Mouse (Mus musculus): ENCODE results near the gene Egfl7. TPM values are rescaled to one million over a fixed set of nuclear protein-coding genes. Genes with fewer than 3 reads are reported as not detected.

Gene Egfl7
- polyA plus RNA-seq, 1 experiment from 2014 or later: 78.9 TPM

GRCm38 (mm10) chr2:26595725-26596435 lies 16.1 kb downstream of the Egfl7 start:
- Histone ChIP-seq H3K4me3 (no peak overlapping the region), H3K9ac (no peak overlapping the region), H3K4me2 (no peak overlapping the region), H3K9me3 (no peaks in the 10 kb centered on the region), H3K36me3 (no peaks in the 10 kb centered on the region), H3K27ac (no peak overlapping the region), H3K4me1 (replicated peaks) (no peaks in the 10 kb centered on the region), H3K27me3 (no peaks in the 10 kb centered on the region)
- no peak for ATAC-seq (ENCODE audit: low FRiP score)
- WGBS: 92% methylated on average over 11 of the region's 11 CpGs

DNA sequence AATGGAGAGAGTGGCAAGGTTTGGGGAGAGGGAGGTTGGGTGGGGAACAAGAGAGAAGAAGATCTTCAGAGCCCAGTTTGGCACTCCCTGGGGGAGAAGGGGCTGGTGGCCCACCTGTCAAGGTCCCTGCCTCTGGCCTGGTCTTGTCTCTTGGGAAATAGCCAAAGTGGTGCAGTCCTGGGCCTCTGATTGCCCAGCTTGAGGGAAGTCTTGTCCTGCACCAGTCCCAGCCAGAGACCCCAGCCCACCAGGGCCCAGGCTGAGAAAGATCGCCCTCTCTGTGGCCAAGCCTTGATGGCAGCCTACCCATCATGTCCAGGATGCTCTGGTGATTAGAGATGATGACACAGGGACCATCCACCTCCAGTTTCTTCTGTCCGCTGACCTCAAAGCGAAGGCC lies 17.1 kb downstream of the Egfl7 start:
- ATAC-seq (ENCODE audit: low FRiP score): no peak
- WGBS: 95% methylated on average over 3 of the region's 3 CpGs
- H3K9ac ChIP-seq: no peak overlapping the region

GRCm38 (mm10) chr2:26597810-26598209 lies 18.0 kb downstream of the Egfl7 start:
- H3K9me3 ChIP-seq: no peaks in the 10 kb centered on the region
- H3K27me3 ChIP-seq: peaks cover 15% of the 10 kb centered on the region
- H3K36me3 ChIP-seq: no peaks in the 10 kb centered on the region
- H3K4me2 ChIP-seq: no peak overlapping the region
- ATAC-seq (ENCODE audit: low FRiP score): no peak
- no peak overlapping the region for H3K4me3 ChIP-seq
- H3K4me1 ChIP-seq (replicated peaks): no peaks in the 10 kb centered on the region
- H3K9ac ChIP-seq: no peak overlapping the region
- no peak overlapping the region for H3K27ac ChIP-seq
- WGBS: 86% methylated on average over 2 of the region's 2 CpGs

More for the DNA sequence above, 17.1 kb downstream of the Egfl7 start:
- Histone ChIP-seq H3K27ac (no peak overlapping the region), H3K36me3 (no peaks in the 10 kb centered on the region), H3K4me1 (replicated peaks) (no peaks in the 10 kb centered on the region), H3K27me3 (peaks cover 6% of the 10 kb centered on the region), H3K4me2 (no peak overlapping the region), H3K4me3 (no peak overlapping the region), H3K9me3 (no peaks in the 10 kb centered on the region)

- ATAC-seq (ENCODE audit: low FRiP score): no peak
- Histone ChIP-seq H3K4me2 (no peak overlapping the region), H3K27me3 (peaks cover 22% of the 10 kb centered on the region), H3K4me1 (replicated peaks) (peaks cover 3% of the 10 kb centered on the region), H3K9ac (no peak overlapping the region), H3K36me3 (no peaks in the 10 kb centered on the region), H3K9me3 (no peaks in the 10 kb centered on the region), H3K27ac (no peak overlapping the region), H3K4me3 (no peak overlapping the region)
- WGBS: 92% methylated on average over 3 of the region's 3 CpGs
Observed at GRCm38 (mm10) chr2:26598462-26598861, 18.6 kb downstream of the Egfl7 start.

GRCm38 (mm10) chr2:26599965-26600364 lies 20.2 kb downstream of the Egfl7 start:
- ATAC-seq (ENCODE audit: low FRiP score): no peak
- Histone ChIP-seq H3K9ac (no peak overlapping the region), H3K4me1 (replicated peaks) (peaks cover 15% of the 10 kb centered on the region), H3K4me3 (no peak overlapping the region), H3K9me3 (no peaks in the 10 kb centered on the region), H3K27me3 (peaks cover 36% of the 10 kb centered on the region), H3K4me2 (no peak overlapping the region), H3K36me3 (no peaks in the 10 kb centered on the region), H3K27ac (no peak overlapping the region)
- WGBS: 86% methylated on average over 4 of the region's 4 CpGs

GRCm38 (mm10) chr2:26600664-26601063 lies 20.9 kb downstream of the Egfl7 start:
- Histone ChIP-seq H3K9ac (no peak overlapping the region), H3K9me3 (no peaks in the 10 kb centered on the region), H3K27me3 (peaks cover 41% of the 10 kb centered on the region), H3K36me3 (no peaks in the 10 kb centered on the region), H3K27ac (no peak overlapping the region), H3K4me3 (no peak overlapping the region), H3K4me2 (no peak overlapping the region), H3K4me1 (replicated peaks) (peaks cover 15% of the 10 kb centered on the region)
- WGBS: 95% methylated on average over 2 of the region's 2 CpGs
- no peak for ATAC-seq (ENCODE audit: low FRiP score)

DNA sequence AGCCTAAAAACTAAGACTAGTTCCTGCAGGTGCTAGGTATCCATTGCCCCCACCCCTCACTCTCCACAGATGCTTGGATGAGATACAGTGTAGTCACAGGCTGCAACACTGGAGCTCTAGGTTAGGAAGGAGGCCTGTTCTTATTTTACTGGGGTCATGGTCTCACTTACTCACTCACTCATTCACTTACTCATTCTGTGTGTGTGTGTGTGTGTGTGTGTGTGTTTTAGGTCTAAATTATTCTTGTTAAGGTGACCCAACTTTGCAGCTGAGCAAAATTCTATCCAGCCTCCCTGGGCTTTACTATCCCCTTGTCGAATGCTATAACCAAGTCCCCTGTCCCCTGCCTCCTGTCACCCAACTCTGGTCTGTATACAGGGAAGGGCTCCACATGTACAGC lies 21.8 kb downstream of the Egfl7 start:
- no peak for ATAC-seq (ENCODE audit: low FRiP score)
- Histone ChIP-seq H3K36me3 (no peaks in the 10 kb centered on the region), H3K4me1 (replicated peaks) (peaks cover 19% of the 10 kb centered on the region), H3K9me3 (no peaks in the 10 kb centered on the region), H3K9ac (no peak overlapping the region), H3K4me3 (no peak overlapping the region), H3K27me3 (peaks cover 49% of the 10 kb centered on the region), H3K4me2 (no peak overlapping the region), H3K27ac (no peak overlapping the region)
- 79% methylated on average over 1 of the region's 1 CpGs for WGBS

GRCm38 (mm10) chr2:26602631-26603030 lies 22.8 kb downstream of the Egfl7 start:
- no peak overlapping the region for H3K4me2 ChIP-seq
- no peak for ATAC-seq (ENCODE audit: low FRiP score)

GRCm38 (mm10) chr2:26603159-26603558 lies 23.3 kb downstream of the Egfl7 start:
- Histone ChIP-seq H3K9me3 (no peaks in the 10 kb centered on the region), H3K4me1 (replicated peaks) (peaks cover 27% of the 10 kb centered on the region), H3K4me3 (peak overlapping the region; percentile 54), H3K27me3 (peaks cover 59% of the 10 kb centered on the region), H3K36me3 (no peaks in the 10 kb centered on the region), H3K27ac (no peak overlapping the region), H3K9ac (peak overlapping the region; percentile 71; the same call in 1 of the 2 replicates), H3K4me2 (peak overlapping the region; percentile 73)
- 23% methylated on average over 6 of the region's 6 CpGs for WGBS
- no peak for ATAC-seq (ENCODE audit: low FRiP score)

More at GRCm38 (mm10) chr2:26602631-26603030, 22.8 kb downstream of the Egfl7 start:
- Histone ChIP-seq H3K9me3 (no peaks in the 10 kb centered on the region), H3K36me3 (no peaks in the 10 kb centered on the region), H3K4me1 (replicated peaks) (peaks cover 27% of the 10 kb centered on the region), H3K27ac (no peak overlapping the region), H3K27me3 (peaks cover 57% of the 10 kb centered on the region), H3K9ac (no peak overlapping the region), H3K4me3 (0 out of 2 replicates have a peak overlapping the region, but pooled peaks have one; percentile 54)
- 80% methylated on average over 5 of the region's 5 CpGs for WGBS

DNA sequence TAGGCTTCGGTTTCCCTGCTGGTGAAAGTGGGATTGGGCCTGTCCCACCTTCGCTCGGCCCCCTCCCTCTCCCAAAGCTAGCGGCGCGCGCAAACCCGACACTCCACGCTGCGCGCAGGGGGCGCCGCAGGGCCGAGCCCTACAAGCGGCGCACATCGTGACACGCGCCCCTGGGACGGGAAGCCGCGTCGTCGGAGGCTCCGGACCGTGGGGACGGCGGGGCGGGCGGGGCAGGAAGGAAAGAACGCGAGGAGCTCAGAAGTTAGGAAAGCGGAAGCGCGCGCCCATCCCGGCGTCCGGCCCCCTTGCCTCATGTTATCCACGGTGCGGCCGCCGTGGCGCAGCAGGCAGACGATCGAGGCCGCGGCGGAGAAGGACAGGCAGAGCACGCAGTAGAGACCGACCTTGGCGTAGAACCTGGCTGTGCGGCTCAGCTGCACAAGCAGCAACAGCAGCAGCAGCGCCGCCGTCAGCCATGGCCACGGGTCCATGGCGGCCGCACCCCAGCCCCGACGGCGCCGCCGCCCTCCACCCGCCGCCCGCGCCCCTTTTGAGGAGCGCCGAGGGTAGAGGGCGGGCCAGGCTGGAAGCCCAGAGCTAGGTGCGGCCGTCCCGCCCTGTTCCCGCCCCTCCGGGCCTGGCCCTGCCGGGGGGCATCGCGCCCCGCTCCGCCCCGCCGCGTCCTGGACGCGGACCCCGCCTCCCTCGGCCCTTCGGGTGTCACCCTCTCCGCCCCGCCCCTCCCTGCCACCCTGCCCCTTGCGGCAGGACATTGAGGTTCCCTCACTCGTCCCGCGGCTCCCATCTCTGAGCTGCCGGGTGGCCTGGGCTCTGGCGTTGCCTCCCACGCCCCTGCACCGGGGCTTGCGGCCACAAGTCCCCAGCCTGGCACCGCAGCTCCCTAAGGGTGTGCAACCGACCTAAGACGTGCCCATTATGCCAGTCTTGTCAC lies 24.2 kb downstream of the Egfl7 start, which contains the start of gene Agpat2:
Gene Agpat2, minus strand, starts transcription at position 698 of the 952 bp plus-strand sequence.
- H3K27me3 ChIP-seq: peaks cover 59% of the 10 kb centered on the region
- H3K4me2 ChIP-seq: peak within 1 kb of the TSS; percentile 73
- no peaks in the 10 kb centered on the region for H3K36me3 ChIP-seq
- H3K27ac ChIP-seq: no peak within 1 kb of the TSS
- H3K9me3 ChIP-seq: no peaks in the 10 kb centered on the region
- peak; percentile 63 for ATAC-seq (ENCODE audit: low FRiP score)
- peaks cover 27% of the 10 kb centered on the region for H3K4me1 ChIP-seq (replicated peaks)
- WGBS: under 1% methylated on average over 76 of the region's 103 CpGs
- peak within 1 kb of the TSS; percentile 71 for H3K9ac ChIP-seq
- peak within 1 kb of the TSS; percentile 54 for H3K4me3 ChIP-seq

- no peak for ATAC-seq (ENCODE audit: low FRiP score)
- Histone ChIP-seq H3K9ac (no peak overlapping the region), H3K4me3 (no peak overlapping the region), H3K9me3 (no peaks in the 10 kb centered on the region), H3K4me1 (replicated peaks) (peaks cover 27% of the 10 kb centered on the region), H3K4me2 (no peak overlapping the region), H3K36me3 (no peaks in the 10 kb centered on the region), H3K27me3 (peaks cover 59% of the 10 kb centered on the region), H3K27ac (no peak overlapping the region)
- 88% methylated on average over 8 of the region's 8 CpGs for WGBS
Observed at GRCm38 (mm10) chr2:26605331-26605730, 25.5 kb downstream of the Egfl7 start.

- H3K27me3 ChIP-seq: peaks cover 56% of the 10 kb centered on the region
- H3K9me3 ChIP-seq: no peaks in the 10 kb centered on the region
- no peak overlapping the region for H3K9ac ChIP-seq
- no peak overlapping the region for H3K4me2 ChIP-seq
- H3K4me3 ChIP-seq: no peak overlapping the region
- H3K27ac ChIP-seq: no peak overlapping the region
- WGBS: 71% methylated on average over 3 of the region's 3 CpGs
- no peak for ATAC-seq (ENCODE audit: low FRiP score)
- H3K4me1 ChIP-seq (replicated peaks): peaks cover 27% of the 10 kb centered on the region
- no peaks in the 10 kb centered on the region for H3K36me3 ChIP-seq
Observed at GRCm38 (mm10) chr2:26606579-26606978, 26.8 kb downstream of the Egfl7 start.

Data from hindbrain, embryonic 13.5 days (tissue).